Mouse (Mus musculus) embryonic facial prominence, embryonic 12.5 days (tissue): ENCODE data around the gene Gphn. TPM values are rescaled to one million over a fixed set of nuclear protein-coding genes. Genes with fewer than 3 reads are reported as not detected.

Experiments
- polyA plus RNA-seq: library from polyadenylated mRNA; unstranded; fragments of >200 nt; fragmentation: Nextera tagmentation; extraction: Ambion mirVana; gene quantifications from 2 replicates; pipeline ENCODE4 v1.2.1, GENCODE M21; 2016

The Gphn gene
- polyA plus RNA-seq, 1 experiment from 2014 or later = 12.9 TPM

Other genes with a start within 250 kb of the Gphn start
- gene Gm6657, start 32.1 kb upstream of the Gphn start, polyA plus RNA-seq = not detected in 2 replicates